Mouse (Mus musculus): ENCODE data around the gene Klhl41.

The Klhl41 gene

GRCm38 (mm10) chr2:69683036-69683805, 13.3 kb downstream of the Klhl41 start:
- DNase-seq (ENCODE audit: low spot score): no peak

DNA sequence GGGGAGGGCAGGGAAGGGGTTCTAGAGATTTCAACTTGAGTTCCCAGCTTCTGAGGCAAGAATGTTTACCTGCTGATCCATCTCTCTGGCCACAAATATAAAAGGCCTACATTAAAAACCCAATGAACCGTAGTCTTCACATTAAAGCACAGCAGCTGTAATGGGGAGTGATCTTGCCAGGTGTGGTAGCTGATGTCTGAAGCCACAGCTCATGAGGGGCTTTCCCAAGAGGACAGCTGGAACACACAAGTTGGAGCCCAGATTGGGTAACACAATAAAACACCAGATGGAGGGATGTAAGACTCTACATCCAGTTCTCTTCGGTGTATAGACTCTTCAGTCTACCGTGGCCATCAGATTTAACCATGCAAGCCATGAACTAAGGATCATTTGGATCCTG, 14.6 kb downstream of the Klhl41 start:
- no peak for DNase-seq (ENCODE audit: low spot score)

DNA sequence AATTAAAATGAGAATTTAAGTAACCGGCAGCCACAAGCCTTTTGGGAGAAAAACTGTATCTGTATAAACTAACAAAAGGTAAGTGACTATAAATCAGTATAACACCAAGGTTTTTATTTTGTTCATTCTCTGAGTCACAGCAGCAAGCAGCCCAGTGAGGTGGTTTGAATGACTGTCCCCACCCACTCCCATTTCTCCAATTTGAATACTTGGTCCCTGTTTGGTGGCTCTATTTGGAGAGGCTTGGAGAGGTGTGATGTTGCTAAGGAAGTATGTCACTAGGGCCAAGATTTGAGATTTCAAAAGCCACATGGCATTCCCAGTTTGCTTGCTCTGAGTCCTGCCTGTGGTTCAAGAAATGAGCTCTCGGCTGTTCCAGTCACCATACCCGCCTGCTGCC, 20.3 kb downstream of the Klhl41 start:
- DNase-seq (ENCODE audit: low spot score): no peak

GRCm38 (mm10) chr2:69690843-69691242, 20.9 kb downstream of the Klhl41 start:
- DNase-seq (ENCODE audit: low spot score): no peak

GRCm38 (mm10) chr2:69693501-69693900, 23.6 kb downstream of the Klhl41 start:
- no peak for DNase-seq (ENCODE audit: low spot score)

GRCm38 (mm10) chr2:69700446-69700845, 30.5 kb downstream of the Klhl41 start:
- DNase-seq (ENCODE audit: low spot score): no peak

- no peak for DNase-seq (ENCODE audit: low spot score)
Observed at GRCm38 (mm10) chr2:69712171-69712570, 42.3 kb downstream of the Klhl41 start.

GRCm38 (mm10) chr2:69712981-69713625, 43.2 kb downstream of the Klhl41 start, which contains the start of gene Fastkd1:
Gene Fastkd1 (minus strand): TSS chr2:69713516.
- DNase-seq (ENCODE audit: low spot score): peak; percentile 86

- DNase-seq (ENCODE audit: low spot score): no peak
Observed at GRCm38 (mm10) chr2:69713626-69714014, 43.7 kb downstream of the Klhl41 start.

DNA sequence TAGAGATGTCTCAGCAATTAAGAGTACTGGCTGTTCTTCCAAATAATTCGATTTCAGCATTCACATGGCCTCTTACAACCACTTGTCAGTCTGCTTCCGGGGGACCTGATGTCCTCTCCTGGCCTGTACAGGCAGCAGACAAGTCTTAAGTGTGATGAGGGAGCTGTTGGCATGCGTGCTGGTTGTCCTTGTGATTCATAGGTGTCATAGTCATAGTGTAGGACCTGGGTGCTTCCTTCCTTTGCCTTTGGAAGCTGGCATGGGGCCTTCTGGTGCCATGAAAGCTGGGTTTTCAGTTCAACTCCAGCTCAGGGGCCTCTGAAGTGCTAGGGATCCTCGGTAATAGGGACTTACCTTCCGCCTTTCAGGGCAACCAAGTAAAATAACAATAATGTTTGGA, 44.2 kb downstream of the Klhl41 start:
- no peak for DNase-seq (ENCODE audit: low spot score)

GRCm38 (mm10) chr2:69716483-69716882, 46.6 kb downstream of the Klhl41 start:
- DNase-seq (ENCODE audit: low spot score): no peak

GRCm38 (mm10) chr2:69719121-69719520, 49.2 kb downstream of the Klhl41 start:
- DNase-seq (ENCODE audit: low spot score): no peak

GRCm38 (mm10) chr2:69722273-69722649, 52.3 kb downstream of the Klhl41 start, which contains the start of gene Ppig:
Gene Ppig (plus strand): TSS chr2:69722545.
- DNase-seq (ENCODE audit: low spot score): no peak

- peak; percentile 89 for DNase-seq (ENCODE audit: low spot score)
Observed at GRCm38 (mm10) chr2:69722650-69723518, 53.0 kb downstream of the Klhl41 start.

DNA sequence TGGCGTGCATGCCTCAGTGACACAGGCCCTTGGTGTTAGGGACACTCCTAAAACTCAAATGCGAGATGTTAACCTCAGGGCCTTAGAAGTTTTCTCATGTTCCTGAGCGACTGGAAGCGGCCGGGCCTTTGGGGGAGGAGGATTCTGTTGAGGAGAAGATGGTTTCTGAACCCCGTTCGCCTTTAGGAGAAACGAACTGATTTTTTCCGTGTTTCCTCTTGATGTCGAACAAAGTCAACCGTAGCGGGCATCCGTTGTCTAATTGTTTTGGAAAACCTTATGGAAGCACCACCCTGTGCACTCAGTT, 53.6 kb downstream of the Klhl41 start:
- DNase-seq (ENCODE audit: low spot score): peak; percentile 32

Measured in c-Kit-positive CD71-positive TER-119-positive erythroid progenitor cells, embryonic 14.5 days (primary cell).